Mouse (Mus musculus) T-cell, adult 66 days (primary cell): Measurements from ENCODE around the gene Btbd2. TPM values are rescaled to one million over a fixed set of nuclear protein-coding genes. Genes with fewer than 3 reads are reported as not detected.

Experiments used
- total RNA-seq, 2 experiments: library from RNA; stranded (reverse); gene quantifications; 3 replicates in 1 of 2; 4 replicates in 1 of 2; pipeline ENCODE4 v1.2.4; 2023

The Btbd2 gene
- 10 to 100 TPM; 26.6 to 27.7 TPM for total RNA-seq

DNA sequence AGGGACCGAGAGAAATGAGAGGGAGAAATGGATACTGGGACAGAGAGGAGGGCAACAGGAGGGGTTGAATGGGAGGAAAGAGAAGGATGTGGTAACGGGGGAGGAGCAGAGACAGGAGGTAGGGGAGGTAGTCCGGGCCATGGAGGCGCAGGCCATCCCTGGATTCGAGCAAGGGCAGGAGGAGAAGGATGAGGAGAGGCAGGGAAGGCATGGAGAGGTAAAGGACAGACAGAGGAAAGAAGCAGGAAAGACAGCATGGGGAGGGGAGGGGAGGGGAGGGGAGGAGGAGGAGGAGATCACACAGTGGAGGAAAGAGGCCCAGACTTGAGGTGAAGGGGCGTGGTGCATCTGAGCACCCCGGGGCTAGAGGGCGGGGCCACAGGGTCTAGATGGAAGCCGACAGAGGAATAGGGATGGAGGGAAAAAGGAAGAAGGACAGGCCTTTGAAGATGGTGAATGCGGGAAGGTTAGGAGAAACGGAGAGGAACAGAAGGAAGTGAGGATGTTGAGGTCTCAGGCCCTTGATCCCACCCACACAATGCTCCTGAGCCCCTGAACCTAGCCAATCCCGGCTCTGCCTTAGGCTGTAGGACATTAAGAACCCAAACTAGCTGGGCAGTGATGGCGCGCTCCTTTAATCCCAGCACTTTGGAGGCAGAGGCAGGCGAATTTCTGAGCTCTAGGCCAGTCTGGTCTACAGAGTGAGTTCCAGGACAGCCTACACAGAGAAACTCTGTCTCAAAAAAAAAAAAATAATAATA is at the start of gene Btbd2:
Btbd2 (minus strand) TSS at position 209 of the 761 bp plus-strand sequence.

DNA sequence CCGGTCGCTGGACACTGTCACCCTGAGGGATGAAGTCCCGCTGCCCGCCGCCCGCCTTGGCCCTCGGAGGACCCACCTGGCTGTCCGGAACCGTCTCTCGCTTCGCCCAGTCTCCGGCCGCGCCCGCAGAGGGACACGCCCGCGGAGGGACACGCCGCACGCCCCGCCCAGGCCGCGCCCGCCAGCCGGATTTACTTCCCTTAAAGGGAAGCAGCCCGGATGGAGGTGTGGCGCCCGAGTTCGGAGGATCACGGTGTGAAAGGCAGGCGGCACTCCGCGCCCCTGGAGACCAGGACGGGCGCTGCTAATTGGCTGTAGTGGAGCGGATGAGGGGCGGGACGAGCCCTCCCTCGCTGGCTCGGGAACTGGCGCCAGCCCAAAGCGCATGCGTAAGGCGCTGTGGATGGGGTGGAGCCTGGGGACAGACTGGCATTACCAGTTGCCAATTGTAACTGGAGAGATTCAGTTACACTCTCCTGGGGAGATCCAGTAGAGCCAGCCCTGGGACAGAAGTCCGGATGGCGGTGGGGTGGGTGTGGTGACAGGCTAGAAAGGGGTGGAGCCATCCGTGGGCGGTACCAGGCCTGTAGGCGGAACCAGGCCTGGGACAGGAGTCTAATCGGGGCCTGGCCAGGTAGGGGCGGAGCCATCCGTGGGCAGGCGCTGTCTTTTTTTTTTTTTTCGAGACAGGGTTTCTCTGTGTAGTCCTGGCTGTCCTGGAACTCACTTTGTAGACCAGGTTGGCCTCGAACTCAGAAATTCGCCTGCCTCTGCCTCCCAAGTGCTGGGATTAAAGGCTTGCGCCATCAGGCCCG is 45.1 kb upstream of the Btbd2 start, which contains the start of the genes Mob3a and Izumo4:
Mob3a (minus strand) TSS at position 257 of the 815 bp plus-strand sequence.
Izumo4 (plus strand) TSS at position 464 of the 815 bp plus-strand sequence.

DNA sequence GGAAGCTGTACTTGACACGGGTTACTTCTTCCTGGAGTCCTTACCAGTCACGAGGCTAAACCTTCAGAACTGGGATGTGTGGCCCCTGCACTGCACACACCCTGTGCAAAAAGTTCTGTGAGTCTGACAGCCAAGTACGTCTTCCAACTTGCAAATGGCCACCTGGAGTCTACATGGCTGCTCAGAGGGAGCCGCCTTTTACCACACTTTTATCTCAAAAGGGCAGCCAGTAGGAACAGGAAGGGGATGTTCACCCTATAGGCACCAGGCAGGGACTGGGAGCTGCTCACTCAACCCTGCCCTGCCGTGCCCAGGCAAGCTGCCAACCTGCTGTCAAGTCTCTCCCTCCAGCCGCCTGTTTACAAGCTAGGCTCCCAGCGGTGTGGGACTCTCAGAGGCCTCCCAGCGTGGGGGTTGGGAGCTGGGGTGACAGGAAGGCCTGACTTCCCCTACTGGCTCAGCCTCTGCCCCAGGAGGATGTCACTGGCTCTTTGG is 21.1 kb upstream of the Btbd2 start, which contains the start of gene Mknk2:
Mknk2 (minus strand) TSS at position 171 of the 495 bp plus-strand sequence.

DNA sequence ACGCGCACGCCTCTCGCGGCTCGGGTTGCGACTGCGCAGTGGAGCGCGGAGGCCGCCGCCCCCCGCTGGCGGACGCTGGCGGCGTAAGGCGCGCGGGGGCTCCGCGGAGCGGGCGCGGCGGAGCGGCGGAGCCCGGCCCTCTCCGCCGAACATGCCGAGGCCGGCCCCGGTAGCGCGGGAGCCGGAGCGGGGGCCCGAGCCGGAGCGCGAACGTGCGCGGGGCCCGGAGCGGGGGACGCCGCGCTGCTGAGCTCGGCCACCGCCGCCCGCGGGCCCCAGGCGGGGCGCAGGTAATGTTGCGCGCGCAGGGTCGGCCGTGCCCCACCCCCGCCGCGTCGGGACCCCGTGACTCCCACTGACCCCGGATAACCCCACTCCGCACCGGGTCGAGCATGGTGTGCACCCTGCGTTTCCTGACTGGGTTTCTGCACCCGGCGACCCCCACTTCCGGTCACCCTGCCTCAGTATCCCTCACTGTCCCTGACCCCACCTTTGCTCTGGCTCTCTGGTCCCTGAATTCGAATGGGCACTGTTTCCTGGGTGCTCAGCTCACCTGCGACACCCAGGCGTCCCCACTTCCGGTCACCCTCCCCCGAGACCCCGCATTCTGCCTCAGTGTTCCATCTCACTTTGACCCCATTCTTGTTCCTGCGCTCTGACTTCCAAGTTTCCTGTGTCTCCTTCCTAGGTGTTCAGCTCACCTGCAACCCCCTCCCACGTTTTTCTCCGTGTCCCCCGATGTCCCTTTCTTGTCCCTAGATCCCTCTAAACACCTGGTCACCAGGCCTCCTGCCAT is 34.0 kb downstream of the Btbd2 start, which contains the start of gene Csnk1g2:
Csnk1g2 (plus strand) TSS at position 178 of the 796 bp plus-strand sequence.

DNA sequence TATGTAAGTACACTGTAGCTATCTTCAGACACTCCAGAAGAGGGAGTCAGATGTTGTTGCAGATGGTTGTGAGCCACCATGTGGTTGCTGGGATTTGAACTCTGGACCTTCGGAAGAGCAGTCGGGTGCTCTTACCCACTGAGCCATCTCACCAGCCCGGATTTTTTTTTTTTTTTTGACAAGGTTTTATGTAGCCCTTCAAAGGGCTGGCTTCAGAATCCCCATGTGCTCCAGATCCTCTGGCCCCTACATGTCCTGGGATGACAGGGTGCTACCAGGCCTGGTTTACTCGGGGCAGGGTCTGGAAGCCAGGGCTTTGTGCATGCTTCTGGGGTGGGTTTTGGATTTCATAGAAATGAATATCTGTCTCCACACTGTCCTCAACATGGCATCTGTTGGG is 51.1 kb downstream of the Btbd2 start, which contains the start of gene Gm49322:
Gm49322 (plus strand) TSS at position 301 of the 400 bp plus-strand sequence.

DNA sequence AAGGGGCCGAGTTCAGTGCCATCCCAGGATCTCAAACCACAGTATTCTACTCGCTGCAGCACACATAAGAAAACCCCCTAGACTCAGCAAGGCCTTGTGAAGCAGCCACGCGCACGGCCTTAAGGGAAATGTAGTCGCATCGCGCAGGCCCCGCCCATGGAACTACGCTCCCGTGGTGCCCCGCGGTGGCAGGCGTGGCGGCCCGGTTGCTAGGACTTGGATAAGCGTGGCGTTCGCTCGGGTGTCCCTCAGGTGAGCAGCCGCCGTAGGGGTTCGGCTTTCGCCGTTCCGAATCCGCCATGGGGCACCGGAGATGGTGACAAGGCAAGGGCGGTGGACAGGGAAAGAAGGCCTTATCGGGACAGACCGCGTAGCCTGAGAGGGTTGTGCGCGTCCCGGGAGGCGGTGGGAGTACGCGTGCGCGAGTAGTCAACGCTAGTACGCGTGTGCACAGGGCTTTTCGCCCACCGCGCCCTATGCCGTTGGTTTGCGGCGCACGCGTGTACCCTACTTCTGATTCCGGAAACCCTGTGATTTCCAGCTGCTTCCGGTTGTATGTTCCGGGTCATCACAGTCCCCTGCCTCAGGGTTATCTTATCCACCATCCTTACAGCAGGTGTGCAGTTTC is 54.1 kb downstream of the Btbd2 start, which contains the start of the genes Scamp4 and Adat3:
Scamp4 (plus strand) TSS at position 175 of the 628 bp plus-strand sequence.
Adat3 (plus strand) TSS at position 183 of the 628 bp plus-strand sequence.

Other genes with a start within 250 kb of the Btbd2 start
- gene Tcf3, start 223.4 kb downstream of the Btbd2 start, total RNA-seq = 10 to 100 TPM; 98.1 to 99.2 TPM
- not detected for gene Onecut3, start 162.2 kb downstream of the Btbd2 start, total RNA-seq
- gene Atp8b3, start 117.9 kb downstream of the Btbd2 start, total RNA-seq = not detected
- 100 to 1,000 TPM; 123 to 132 TPM for gene Rexo1, start 95.5 kb downstream of the Btbd2 start, total RNA-seq
- gene Klf16, start 79.8 kb downstream of the Btbd2 start, total RNA-seq = 10 to 100 TPM; 27.9 to 29.2 TPM
- 10 to 100 TPM; 49.3 to 56.2 TPM for gene Abhd17a, start 66.7 kb downstream of the Btbd2 start, total RNA-seq
- 10 to 100 TPM; 52.6 to 54.4 TPM for gene Scamp4, start 54.2 kb downstream of the Btbd2 start, total RNA-seq
- 1 to 10 TPM; 3.0 to 4.8 TPM for gene Adat3, start 54.2 kb downstream of the Btbd2 start, total RNA-seq
- 1 to 10 TPM; 4.5 to 7.9 TPM for gene Gm49322, start 51.0 kb downstream of the Btbd2 start, total RNA-seq
- gene Csnk1g2, start 34.2 kb downstream of the Btbd2 start, total RNA-seq = 100 to 1,000 TPM; 212 to 215 TPM
- 100 to 1,000 TPM; 280 to 313 TPM for gene Mknk2, start 21.0 kb upstream of the Btbd2 start, total RNA-seq
- gene Mob3a, start 44.9 kb upstream of the Btbd2 start, total RNA-seq = 100 to 1,000 TPM; 151 to 180 TPM
- 10 to 100 TPM; 56.2 to 88.3 TPM for gene Izumo4, start 45.1 kb upstream of the Btbd2 start, total RNA-seq
- 100 to 1,000 TPM; 144 to 150 TPM for gene Ap3d1, start 85.2 kb upstream of the Btbd2 start, total RNA-seq
- 10 to 100 TPM; 69.9 to 73.5 TPM for gene Dot1l, start 98.1 kb upstream of the Btbd2 start, total RNA-seq
- gene Sf3a2, start 141.1 kb upstream of the Btbd2 start, total RNA-seq = 10 to 100 TPM; 76.4 to 85.9 TPM
- 100 to 1,000 TPM; 133 to 134 TPM for gene Plekhj1, start 141.6 kb upstream of the Btbd2 start, total RNA-seq
- 1 to 10 TPM; 2.0 to 3.3 TPM for gene Amh, start 148.2 kb upstream of the Btbd2 start, total RNA-seq
- not detected for gene Jsrp1, start 156.4 kb upstream of the Btbd2 start, total RNA-seq
- 100 to 1,000 TPM; 571 to 578 TPM for gene Oaz1, start 169.6 kb upstream of the Btbd2 start, total RNA-seq
- not detected for gene Lingo3, start 187.0 kb upstream of the Btbd2 start, total RNA-seq
- 10 to 100 TPM; 37.9 to 40.3 TPM for gene Lsm7, start 198.1 kb upstream of the Btbd2 start, total RNA-seq
- 10 to 100 TPM; 33.5 to 37.7 TPM for gene Sppl2b, start 198.2 kb upstream of the Btbd2 start, total RNA-seq
- gene Tmprss9, start 214.8 kb upstream of the Btbd2 start, total RNA-seq = not detected
- 10 to 100 TPM; 58.6 to 63.8 TPM for gene Timm13, start 243.9 kb upstream of the Btbd2 start, total RNA-seq